Comparison of ENCODE assay signal across 8 mouse cellular contexts in genomic region chr19:46316846-46317545, GRCm38 (mm10). TPM values are rescaled to one million over a fixed set of nuclear protein-coding genes. Genes with fewer than 3 reads are reported as not detected.
DNase-seq lines count a peak whose midpoint lies in the region; ATAC-seq and TF ChIP-seq lines count a peak whose summit lies in the region.

No protein-coding gene starts in this region.

- H3K9me3 ChIP-seq in heart, postnatal 0 days (replicated peaks; ENCODE audit: control insufficient read depth, low read length): no peaks in the 10 kb centered on the region
- no peaks in the 10 kb centered on the region for H3K9me3 ChIP-seq in neural tube, embryonic 12.5 days

- H3K9ac ChIP-seq in heart, postnatal 0 days (replicated peaks; ENCODE audit: low read depth, low read length): no peak overlapping the region
- peak overlapping the region; percentile 67 for H3K9ac ChIP-seq in neural tube, embryonic 12.5 days

- no peaks in the 10 kb centered on the region for H3K4me1 ChIP-seq in heart, postnatal 0 days (ENCODE audit: control insufficient read depth, insufficient read depth)
- H3K4me1 ChIP-seq in neural tube, embryonic 12.5 days: peaks cover 38% of the 10 kb centered on the region

- peak overlapping the region; percentile 67 for H3K4me2 ChIP-seq in heart, postnatal 0 days (ENCODE audit: low read depth, low read length)
- H3K4me2 ChIP-seq in neural tube, embryonic 12.5 days (replicated peaks): peak overlapping the region; percentile 68

- WGBS in heart, postnatal 0 days: 36% methylated on average over 15 of the region's 15 CpGs
- 29% methylated on average over 15 of the region's 15 CpGs for WGBS in neural tube, embryonic 12.5 days

- peak; percentile 3 for DNase-seq in gastrocnemius, postnatal 10 days
- no peak for DNase-seq in gastrocnemius, adult 18-20 months (ENCODE audit: low spot score)
- peak; percentile 10 for DNase-seq in urinary bladder, postnatal 10 days (ENCODE audit: low spot score)
- DNase-seq in urinary bladder, adult 18-20 months (ENCODE audit: low spot score in 2 of 2): no peak
- DNase-seq in heart, postnatal 0 days (ENCODE audit: low spot score): no peak
- DNase-seq in left cerebral cortex, postnatal 14 days (ENCODE audit: low spot score in 2 of 2): peak; percentile 84 to 90

- 0 out of 2 replicates have a peak, but pooled peaks cover 5% of the 10 kb centered on the region for H3K36me3 ChIP-seq in heart, postnatal 0 days (replicated peaks; ENCODE audit: control insufficient read depth, insufficient read depth, low read length)
- 0 out of 2 replicates have a peak, but pooled peaks cover 3% of the 10 kb centered on the region for H3K36me3 ChIP-seq in neural tube, embryonic 12.5 days

- TF ChIP-seq CTCF in heart, postnatal 0 days (IDR thresholded peaks at IDR 0.05; ENCODE audit: low read depth): no peak

- ATAC-seq in heart, postnatal 0 days (ENCODE audit: insufficient read depth, low read depth): no peak
- no peak for ATAC-seq in neural tube, embryonic 12.5 days (ENCODE audit: low FRiP score, low read depth)
- no peak for ATAC-seq in erythroid progenitor cell, adult 5-6 weeks (replicated peaks; ENCODE audit: low FRiP score, poor library complexity, severe bottlenecking)

- intact Hi-C loops in left cerebral cortex, postnatal 14 days (cut with DNase I): no loop called here

- peak overlapping the region; percentile 52 for H3K4me3 ChIP-seq in heart, postnatal 0 days (ENCODE audit: low read depth, low read length)
- peak overlapping the region; percentile 45 for H3K4me3 ChIP-seq in neural tube, embryonic 12.5 days

- TF ChIP-seq EP300 in heart, postnatal 0 days (IDR thresholded peaks at IDR 0.05; ENCODE audit: low read depth): no peak

- no peak overlapping the region for H3K27ac ChIP-seq in heart, postnatal 0 days (ENCODE audit: low read depth)
- no peak overlapping the region for H3K27ac ChIP-seq in neural tube, embryonic 12.5 days

- peaks cover 92% of the 10 kb centered on the region for H3K27me3 ChIP-seq in heart, postnatal 0 days (ENCODE audit: control insufficient read depth, insufficient read depth, low read length)
- peaks cover 87% of the 10 kb centered on the region for H3K27me3 ChIP-seq in neural tube, embryonic 12.5 days (replicated peaks)

RNA-seq across cellular contexts. Expression of gene Psd, which starts 10.0 kb away (rescaled TPM):
- 1 to 10 TPM; 2.2 to 2.6 TPM for total RNA-seq in gastrocnemius, postnatal 10 days (2021)
- total RNA-seq in gastrocnemius, adult 18-20 months (2021): under 1 TPM; 0.09 to 0.11 TPM
- total RNA-seq in heart, postnatal 0 days (2014; rRNA removed; ENCODE audit: low replicate concordance): 0.97 and 13.4 TPM in 2 replicates
- polyA plus RNA-seq in heart, postnatal 0 days (2015; fragmentation: Nextera tagmentation; extraction: Ambion mirVana): 1.7 and 2.2 TPM in 2 replicates
- 100 to 1,000 TPM; 580 to 627 TPM for total RNA-seq in left cerebral cortex, postnatal 14 days (2021)
- polyA plus RNA-seq in neural tube, embryonic 12.5 days (2016; fragmentation: Nextera tagmentation; extraction: Ambion mirVana): 29.9 and 31.6 TPM in 2 replicates
- total RNA-seq in erythroid progenitor cell, adult 5-6 weeks (2015; ENCODE audit: low replicate concordance): not detected in 2 replicates
- total RNA-seq in erythroid progenitor cell, adult 5-6 weeks (2017; ENCODE audit: low replicate concordance): 2.8 TPM in 1 of 2 replicates, not detected in the other

RNA-seq across cellular contexts. Expression of gene Fbxl15, which starts 11.0 kb away (rescaled TPM):
- 1 to 10 TPM; 2.7 to 3.7 TPM for total RNA-seq in gastrocnemius, postnatal 10 days (2021)
- 1 to 10 TPM; 3.5 to 3.9 TPM for total RNA-seq in gastrocnemius, adult 18-20 months (2021)
- total RNA-seq in heart, postnatal 0 days (2014; rRNA removed; ENCODE audit: low replicate concordance): 10.4 and 13.3 TPM in 2 replicates
- 11.5 and 12.2 TPM in 2 replicates for polyA plus RNA-seq in heart, postnatal 0 days (2015; fragmentation: Nextera tagmentation; extraction: Ambion mirVana)
- total RNA-seq in left cerebral cortex, postnatal 14 days (2021): 10 to 100 TPM; 26.4 to 50.4 TPM
- 26.8 and 28.2 TPM in 2 replicates for polyA plus RNA-seq in neural tube, embryonic 12.5 days (2016; fragmentation: Nextera tagmentation; extraction: Ambion mirVana)
- total RNA-seq in erythroid progenitor cell, adult 5-6 weeks (2015; ENCODE audit: low replicate concordance): not detected in 2 replicates
- 2.2 TPM in 1 of 2 replicates, not detected in the other for total RNA-seq in erythroid progenitor cell, adult 5-6 weeks (2017; ENCODE audit: low replicate concordance)

RNA-seq across cellular contexts. Expression of gene Nfkb2, which starts 12.9 kb away (rescaled TPM):
- total RNA-seq in gastrocnemius, postnatal 10 days (2021): 10 to 100 TPM; 10.4 to 14.3 TPM
- 10 to 100 TPM in 1 of 2 experiments, 1 to 10 TPM in 1; 7.7 to 10.9 TPM for total RNA-seq in gastrocnemius, adult 18-20 months (2021)
- 26.9 and 28.8 TPM in 2 replicates for total RNA-seq in heart, postnatal 0 days (2014; rRNA removed; ENCODE audit: low replicate concordance)
- 6.6 and 7.2 TPM in 2 replicates for polyA plus RNA-seq in heart, postnatal 0 days (2015; fragmentation: Nextera tagmentation; extraction: Ambion mirVana)
- total RNA-seq in left cerebral cortex, postnatal 14 days (2021): 1 to 10 TPM; 1.8 to 2.8 TPM
- polyA plus RNA-seq in neural tube, embryonic 12.5 days (2016; fragmentation: Nextera tagmentation; extraction: Ambion mirVana): 3.9 and 4.0 TPM in 2 replicates
- total RNA-seq in erythroid progenitor cell, adult 5-6 weeks (2015; ENCODE audit: low replicate concordance): 1.1 and 1.7 TPM in 2 replicates
- total RNA-seq in erythroid progenitor cell, adult 5-6 weeks (2017; ENCODE audit: low replicate concordance): 1.2 and 1.9 TPM in 2 replicates

RNA-seq across cellular contexts. Expression of gene Cuedc2, which starts 21.5 kb away (rescaled TPM):
- 10 to 100 TPM; 88.3 TPM for total RNA-seq in gastrocnemius, postnatal 10 days (2021)
- 10 to 100 TPM; 59.8 to 65.7 TPM for total RNA-seq in gastrocnemius, adult 18-20 months (2021)
- 91.7 and 114 TPM in 2 replicates for total RNA-seq in heart, postnatal 0 days (2014; rRNA removed; ENCODE audit: low replicate concordance)
- polyA plus RNA-seq in heart, postnatal 0 days (2015; fragmentation: Nextera tagmentation; extraction: Ambion mirVana): 129 and 136 TPM in 2 replicates
- 100 to 1,000 TPM; 186 to 274 TPM for total RNA-seq in left cerebral cortex, postnatal 14 days (2021)
- polyA plus RNA-seq in neural tube, embryonic 12.5 days (2016; fragmentation: Nextera tagmentation; extraction: Ambion mirVana): 284 and 289 TPM in 2 replicates
- total RNA-seq in erythroid progenitor cell, adult 5-6 weeks (2015; ENCODE audit: low replicate concordance): 8.4 and 16.2 TPM in 2 replicates
- 42.4 and 50.7 TPM in 2 replicates for total RNA-seq in erythroid progenitor cell, adult 5-6 weeks (2017; ENCODE audit: low replicate concordance)

RNA-seq across cellular contexts. Expression of gene Mfsd13a, which starts 23.9 kb away (rescaled TPM):
- total RNA-seq in gastrocnemius, postnatal 10 days (2021): 1 to 10 TPM; 1.2 to 1.5 TPM
- total RNA-seq in gastrocnemius, adult 18-20 months (2021): 1 to 10 TPM; 1.6 to 1.9 TPM
- total RNA-seq in heart, postnatal 0 days (2014; rRNA removed; ENCODE audit: low replicate concordance): 5.2 and 21.8 TPM in 2 replicates
- polyA plus RNA-seq in heart, postnatal 0 days (2015; fragmentation: Nextera tagmentation; extraction: Ambion mirVana): 3.2 and 3.7 TPM in 2 replicates
- total RNA-seq in left cerebral cortex, postnatal 14 days (2021): 10 to 100 TPM; 28.7 to 47.5 TPM
- 8.5 and 9.3 TPM in 2 replicates for polyA plus RNA-seq in neural tube, embryonic 12.5 days (2016; fragmentation: Nextera tagmentation; extraction: Ambion mirVana)
- total RNA-seq in erythroid progenitor cell, adult 5-6 weeks (2015; ENCODE audit: low replicate concordance): 4.6 and 6.1 TPM in 2 replicates
- 1.4 and 6.2 TPM in 2 replicates for total RNA-seq in erythroid progenitor cell, adult 5-6 weeks (2017; ENCODE audit: low replicate concordance)

Comparison
In these comparisons a context has a peak if more than half of its experiments do, and no peak if none do; other contexts are left out.
1. DNase-seq: peak in gastrocnemius, postnatal 10 days (single experiment), urinary bladder, postnatal 10 days (single experiment) and left cerebral cortex, postnatal 14 days (2 of 2); none in gastrocnemius, adult 18-20 months (single experiment), urinary bladder, adult 18-20 months (0 of 2) and heart, postnatal 0 days (single experiment).
2. RNA of gene Psd, which starts 10.0 kb away (total RNA-seq): 580 to 627 TPM in left cerebral cortex, postnatal 14 days; 0.97 to 13.4 TPM in heart, postnatal 0 days, 2.2 to 2.6 TPM in gastrocnemius, postnatal 10 days, 0.09 to 0.11 TPM in gastrocnemius, adult 18-20 months and 2.8 TPM in erythroid progenitor cell, adult 5-6 weeks; every median in the first group is over 10 times any median in the second.